In the genomic region with DNA sequence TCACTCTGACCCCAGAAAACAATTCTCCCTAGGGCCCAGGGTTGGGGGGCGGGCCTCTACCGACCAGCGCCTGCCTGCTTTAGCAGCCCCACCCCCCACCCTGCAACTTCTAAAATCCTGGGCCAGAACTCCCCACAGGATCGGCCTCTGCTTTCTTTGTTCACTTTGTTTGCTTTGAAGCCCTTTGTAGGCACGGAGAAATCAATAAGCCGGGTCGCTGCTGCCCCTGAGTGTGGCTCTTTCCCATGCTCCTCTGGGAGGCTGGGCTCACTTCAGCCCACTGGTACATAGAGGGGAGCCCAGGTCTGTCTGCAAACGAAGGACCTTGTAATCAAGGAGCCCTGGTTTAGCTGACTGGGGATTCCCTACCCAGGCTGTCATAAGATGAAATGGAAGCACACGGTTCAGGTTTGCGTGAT, we compare ENCODE assay signal across 9 mouse cellular contexts. TPM values are rescaled to one million over a fixed set of nuclear protein-coding genes. Genes with fewer than 3 reads are reported as not detected.
A peak's percentile ranks its signal among the peaks of the same experiment; 100 is the strongest.
DNase-seq lines count a peak whose midpoint lies in the region; ATAC-seq and TF ChIP-seq lines count a peak whose summit lies in the region.
"Had no signal": no experiment of that assay in that cellular context is flagged by ENCODE, and none has a peak within 500 bp of the region (broad histone marks: within the 10 kb centered on the region; RNA-seq: fewer than 3 reads in every experiment).

No protein-coding gene starts in this region.

- no peaks in the 10 kb centered on the region for H3K36me3 ChIP-seq in heart, embryonic 12.5 days
- H3K36me3 ChIP-seq in heart, adult 2 months (ENCODE audit: control insufficient read depth, insufficient read depth, low read length) = no peaks in the 10 kb centered on the region
- H3K36me3 ChIP-seq in embryonic facial prominence, embryonic 14.5 days (ENCODE audit: control insufficient read depth, insufficient read depth, low read length) = no peaks in the 10 kb centered on the region
- no peaks in the 10 kb centered on the region for H3K36me3 ChIP-seq in neural tube, embryonic 13.5 days
- H3K36me3 ChIP-seq: heart, embryonic 15.5 days had no signal

- no peak for TF ChIP-seq POLR2A in heart, adult 2 months (IDR thresholded peaks at IDR 0.05; ENCODE audit: insufficient read depth, low read depth, low read length)

- intact Hi-C loops in heart, adult 2 months (cut with DNase I) = no loop called here

- H3K9ac ChIP-seq in heart, embryonic 12.5 days = no peak overlapping the region
- H3K9ac ChIP-seq in heart, adult 2 months (ENCODE audit: low read depth, low read length) = no peak overlapping the region
- H3K9ac ChIP-seq in embryonic facial prominence, embryonic 14.5 days (ENCODE audit: low read depth, low read length) = peak overlapping the region; percentile 30
- peak overlapping the region; percentile 53 for H3K9ac ChIP-seq in neural tube, embryonic 13.5 days
- H3K9ac ChIP-seq: heart, embryonic 15.5 days had no signal

- no peak for DNase-seq in heart, adult 2 months
- DNase-seq in embryonic facial prominence, embryonic 14.5 days (ENCODE audit: low spot score) = no peak
- peak; percentile 14 for DNase-seq in liver
- DNase-seq in layer of hippocampus, adult 2 months (ENCODE audit: low spot score in 2 of 2) = no peak
- no peak for DNase-seq in adrenal gland, postnatal 36 days
- no peak for DNase-seq in cerebellum, adult 11-12 months

- TF ChIP-seq CTCF in heart, adult 2 months (IDR thresholded peaks at IDR 0.05) = no peak
- TF ChIP-seq CTCF in layer of hippocampus, adult 2 months (conservative IDR thresholded peaks at IDR 0.05) = no peak

- no peak for ATAC-seq in heart, embryonic 12.5 days (ENCODE audit: insufficient number of reproducible peaks, low FRiP score)
- no peak for ATAC-seq in embryonic facial prominence, embryonic 14.5 days (ENCODE audit: low read depth)
- ATAC-seq in neural tube, embryonic 13.5 days (ENCODE audit: low read depth) = peak; percentile 52

- H3K79me2 ChIP-seq in heart, adult 2 months (replicated peaks; ENCODE audit: control insufficient read depth, insufficient read depth, low read length) = no peaks in the 10 kb centered on the region

- H3K4me2 ChIP-seq in heart, embryonic 12.5 days = peak overlapping the region; percentile 51
- 0 out of 2 replicates have a peak overlapping the region, but pooled peaks have one; percentile 23 for H3K4me2 ChIP-seq in embryonic facial prominence, embryonic 14.5 days (ENCODE audit: low read depth, low read length)
- H3K4me2 ChIP-seq in neural tube, embryonic 13.5 days = peak overlapping the region; percentile 45
- H3K4me2 ChIP-seq: heart, embryonic 15.5 days had no signal

- WGBS in heart, embryonic 12.5 days = 18% methylated on average over 10 of the region's 10 CpGs
- 30% methylated on average over 10 of the region's 10 CpGs for WGBS in heart, adult 2 months
- WGBS in embryonic facial prominence, embryonic 14.5 days = 13% methylated on average over 10 of the region's 10 CpGs
- 4% methylated on average over 10 of the region's 10 CpGs for WGBS in neural tube, embryonic 13.5 days

- H3K4me1 ChIP-seq in heart, embryonic 12.5 days (replicated peaks) = peaks cover 3% of the 10 kb centered on the region
- H3K4me1 ChIP-seq in heart, adult 2 months (ENCODE audit: control insufficient read depth, insufficient read depth, low read length) = 0 out of 2 replicates have a peak, but pooled peaks cover 1% of the 10 kb centered on the region
- H3K4me1 ChIP-seq in embryonic facial prominence, embryonic 14.5 days (ENCODE audit: control insufficient read depth, insufficient read depth, low read length) = 0 out of 2 replicates have a peak, but pooled peaks cover 4% of the 10 kb centered on the region
- H3K4me1 ChIP-seq in neural tube, embryonic 13.5 days (replicated peaks) = peaks cover 40% of the 10 kb centered on the region

- no peaks in the 10 kb centered on the region for H3K27me3 ChIP-seq in heart, embryonic 12.5 days (replicated peaks)
- no peaks in the 10 kb centered on the region for H3K27me3 ChIP-seq in heart, adult 2 months (ENCODE audit: control insufficient read depth, insufficient read depth, low read length)
- no peaks in the 10 kb centered on the region for H3K27me3 ChIP-seq in embryonic facial prominence, embryonic 14.5 days (replicated peaks; ENCODE audit: control insufficient read depth, insufficient read depth, low read length)
- no peaks in the 10 kb centered on the region for H3K27me3 ChIP-seq in neural tube, embryonic 13.5 days
- H3K27me3 ChIP-seq: heart, embryonic 15.5 days had no signal

- H3K9me3 ChIP-seq in heart, embryonic 12.5 days (replicated peaks) = no peaks in the 10 kb centered on the region
- no peaks in the 10 kb centered on the region for H3K9me3 ChIP-seq in embryonic facial prominence, embryonic 14.5 days (ENCODE audit: control insufficient read depth, low read length)
- H3K9me3 ChIP-seq in neural tube, embryonic 13.5 days = no peaks in the 10 kb centered on the region
- H3K9me3 ChIP-seq: heart, embryonic 15.5 days had no signal

- H3K27ac ChIP-seq in heart, embryonic 12.5 days (ENCODE audit: poor library complexity, severe bottlenecking) = no peak overlapping the region
- no peak overlapping the region for H3K27ac ChIP-seq in heart, adult 2 months
- no peak overlapping the region for H3K27ac ChIP-seq in embryonic facial prominence, embryonic 14.5 days (replicated peaks; ENCODE audit: low read depth, low read length)
- peak overlapping the region; percentile 91 for H3K27ac ChIP-seq in neural tube, embryonic 13.5 days (replicated peaks)
- H3K27ac ChIP-seq in layer of hippocampus, adult 2 months = no peak overlapping the region
- H3K27ac ChIP-seq: heart, embryonic 15.5 days had no signal

- no peak overlapping the region for H3K4me3 ChIP-seq in heart, embryonic 12.5 days
- H3K4me3 ChIP-seq in heart, adult 2 months = no peak overlapping the region
- no peak overlapping the region for H3K4me3 ChIP-seq in embryonic facial prominence, embryonic 14.5 days (ENCODE audit: low read depth, low read length)
- H3K4me3 ChIP-seq in neural tube, embryonic 13.5 days = no peak overlapping the region
- no peak overlapping the region for H3K4me3 ChIP-seq in layer of hippocampus, adult 2 months
- H3K4me3 ChIP-seq: heart, embryonic 15.5 days had no signal

- TF ChIP-seq EP300 in heart, adult 2 months (IDR thresholded peaks at IDR 0.05; ENCODE audit: insufficient read depth, low read depth, low read length) = no peak

RNA-seq across cellular contexts. Expression of a gene that starts 23.2 kb away (rescaled TPM):
- polyA plus RNA-seq in heart, embryonic 12.5 days (2016; fragmentation: Nextera tagmentation; extraction: Ambion mirVana) = 13.1 and 14.3 TPM in 2 replicates
- total RNA-seq in heart, adult 2 months (2021) = 1 to 10 TPM; 3.4 to 4.0 TPM
- 2.0 and 3.8 TPM in 2 replicates for polyA plus RNA-seq in heart, adult 2 months (2012; rRNA removed)
- 8.3 TPM in 2 replicates for polyA plus RNA-seq in embryonic facial prominence, embryonic 14.5 days (2014; fragmentation: Nextera tagmentation; extraction: Ambion mirVana)
- 15.1 and 16.9 TPM in 2 replicates for polyA plus RNA-seq in neural tube, embryonic 13.5 days (2015; fragmentation: Nextera tagmentation; extraction: Ambion mirVana)
- 10 to 100 TPM; 24.6 to 30.8 TPM for total RNA-seq in layer of hippocampus, adult 2 months (2021)
- total RNA-seq in adrenal gland, postnatal 36 days (2021) = 10 to 100 TPM; 12.8 to 16.7 TPM

RNA-seq across cellular contexts. Expression of a gene that starts 33.8 kb away (rescaled TPM):
- 8.6 and 9.2 TPM in 2 replicates for polyA plus RNA-seq in heart, embryonic 12.5 days (2016; fragmentation: Nextera tagmentation; extraction: Ambion mirVana)
- total RNA-seq in heart, adult 2 months (2021) = 1 to 10 TPM; 5.9 to 6.0 TPM
- polyA plus RNA-seq in heart, adult 2 months (2012; rRNA removed) = 5.7 and 7.2 TPM in 2 replicates
- polyA plus RNA-seq in embryonic facial prominence, embryonic 14.5 days (2014; fragmentation: Nextera tagmentation; extraction: Ambion mirVana) = 9.6 and 10.9 TPM in 2 replicates
- 10.0 and 10.7 TPM in 2 replicates for polyA plus RNA-seq in neural tube, embryonic 13.5 days (2015; fragmentation: Nextera tagmentation; extraction: Ambion mirVana)
- total RNA-seq in layer of hippocampus, adult 2 months (2021) = 10 to 100 TPM in 1 of 2 experiments, 1 to 10 TPM in 1; 9.4 to 12.2 TPM
- total RNA-seq in adrenal gland, postnatal 36 days (2021) = 10 to 100 TPM; 14.6 to 18.2 TPM

RNA-seq across cellular contexts. Expression of a gene that starts 58.6 kb away (rescaled TPM):
- polyA plus RNA-seq in heart, embryonic 12.5 days (2016; fragmentation: Nextera tagmentation; extraction: Ambion mirVana) = 0.46 and 0.64 TPM in 2 replicates
- under 1 TPM; 0.16 to 0.18 TPM for total RNA-seq in heart, adult 2 months (2021)
- polyA plus RNA-seq in heart, adult 2 months (2012; rRNA removed) = 0.09 and 0.14 TPM in 2 replicates
- 0.21 and 0.24 TPM in 2 replicates for polyA plus RNA-seq in embryonic facial prominence, embryonic 14.5 days (2014; fragmentation: Nextera tagmentation; extraction: Ambion mirVana)
- polyA plus RNA-seq in neural tube, embryonic 13.5 days (2015; fragmentation: Nextera tagmentation; extraction: Ambion mirVana) = 0.12 and 0.14 TPM in 2 replicates
- under 1 TPM in 1 of 2 experiments, not detected in 1; 0.15 TPM for total RNA-seq in layer of hippocampus, adult 2 months (2021)
- total RNA-seq in adrenal gland, postnatal 36 days (2021) = under 1 TPM in 1 of 2 experiments, not detected in 1; 0.36 TPM

Comparison
In these comparisons a context has a peak if more than half of its experiments do, and no peak if none do; other contexts are left out.
1. H3K9ac ChIP-seq: peak in embryonic facial prominence, embryonic 14.5 days (single experiment) and neural tube, embryonic 13.5 days (single experiment); none in heart, embryonic 12.5 days (single experiment) and heart, adult 2 months (single experiment).
2. Peak in every context shown above with its lines, with median percentiles within 50 percentile points of each other: H3K4me2 ChIP-seq.